Mouse (Mus musculus): ENCODE data around the gene Il1rl1.

Il1rl1 gene

DNA sequence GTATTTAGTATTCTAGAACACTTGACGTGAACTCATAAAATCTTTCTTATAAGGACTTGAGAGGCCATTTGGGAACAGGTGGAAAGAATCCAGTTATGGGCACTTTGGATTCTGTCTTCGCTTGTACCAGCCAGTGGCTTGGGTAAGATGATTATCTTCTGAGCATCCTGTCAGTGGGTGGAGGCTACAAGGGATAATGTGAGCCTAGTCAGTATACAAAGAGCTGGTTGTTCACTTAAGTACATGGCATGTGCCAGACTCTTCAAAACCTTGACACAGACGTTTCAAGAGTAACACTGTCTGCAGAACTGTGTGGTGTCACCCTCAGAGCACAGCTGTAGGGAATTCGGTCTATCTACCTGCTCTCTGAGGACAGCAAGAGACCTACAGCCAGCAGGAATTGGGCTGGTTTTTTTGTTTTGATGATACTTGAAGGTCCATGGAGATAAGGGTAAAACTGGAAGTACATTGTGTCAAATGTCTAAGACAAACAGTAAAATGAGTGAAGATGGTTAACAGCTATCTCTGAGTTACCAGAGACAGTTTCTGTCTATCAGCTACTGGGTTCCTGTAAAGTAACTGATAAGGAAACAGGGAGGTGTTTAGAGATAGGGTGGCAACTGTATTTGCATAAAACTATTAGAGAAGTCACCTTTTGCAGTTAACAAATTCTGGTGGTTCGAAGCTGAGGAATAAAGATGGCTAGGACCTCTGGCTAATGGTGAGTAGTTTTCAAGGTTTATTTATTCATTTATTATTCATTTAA is at the start of gene Il1rl1:
Gene Il1rl1, plus strand, starts transcription at position 661 of the 766 bp plus-strand sequence.
- DNase-seq: no peak

- DNase-seq: peak; percentile 36 to 40
Measured at GRCm38 (mm10) chr1:40380111-40380510, 49.3 kb upstream of the Il1rl1 start.

DNA sequence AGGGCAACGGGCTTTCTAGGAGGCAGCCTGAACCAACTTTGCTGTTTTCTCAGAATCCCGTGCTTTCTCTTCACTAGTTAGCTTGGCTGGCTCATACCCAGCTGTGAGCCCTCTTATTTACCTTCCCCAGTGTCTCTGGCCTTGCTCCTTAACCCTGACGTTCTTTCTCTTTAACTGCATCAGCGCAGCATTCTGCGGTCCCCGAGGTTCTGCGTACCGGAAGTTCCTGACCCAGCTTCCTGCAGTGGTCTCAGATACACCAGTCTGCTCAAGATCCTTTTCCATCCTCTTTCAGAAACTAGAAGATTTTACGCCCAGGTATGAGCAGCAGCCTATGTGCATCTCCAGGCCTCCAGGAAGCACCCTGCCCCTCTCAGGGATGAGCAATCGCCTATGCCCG is 48.4 kb upstream of the Il1rl1 start:
- DNase-seq: no peak

- no peak for DNase-seq
Measured at GRCm38 (mm10) chr1:40382841-40383240, 46.5 kb upstream of the Il1rl1 start.

DNA sequence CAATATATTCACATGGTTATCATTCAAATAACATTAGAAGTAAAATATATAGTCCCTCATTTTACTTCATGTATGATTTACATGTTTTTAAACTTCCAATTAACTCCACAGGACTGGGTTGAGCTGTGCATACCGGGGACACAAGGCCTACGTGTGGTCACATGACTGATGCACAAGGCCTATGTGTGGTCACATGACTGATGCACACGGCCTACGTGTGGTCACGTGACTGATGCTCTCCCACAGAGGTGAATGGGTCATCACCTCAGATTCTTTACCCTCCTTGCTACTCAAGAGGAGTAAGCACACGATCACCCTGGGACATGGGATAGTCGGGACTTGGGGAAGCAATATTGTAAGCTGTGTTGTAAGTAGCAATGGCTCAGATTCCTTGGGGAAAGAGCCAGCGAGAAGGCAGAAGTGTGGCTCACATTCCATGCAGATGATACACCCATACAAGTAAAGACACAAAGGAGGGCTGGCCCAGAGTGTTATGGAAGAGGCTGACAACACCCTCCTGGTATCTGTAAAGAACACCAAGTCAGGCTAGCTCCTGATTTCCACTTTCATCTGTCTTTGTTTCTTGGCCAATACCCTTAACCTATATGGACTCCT is 44.3 kb upstream of the Il1rl1 start:
- DNase-seq: no peak

DNA sequence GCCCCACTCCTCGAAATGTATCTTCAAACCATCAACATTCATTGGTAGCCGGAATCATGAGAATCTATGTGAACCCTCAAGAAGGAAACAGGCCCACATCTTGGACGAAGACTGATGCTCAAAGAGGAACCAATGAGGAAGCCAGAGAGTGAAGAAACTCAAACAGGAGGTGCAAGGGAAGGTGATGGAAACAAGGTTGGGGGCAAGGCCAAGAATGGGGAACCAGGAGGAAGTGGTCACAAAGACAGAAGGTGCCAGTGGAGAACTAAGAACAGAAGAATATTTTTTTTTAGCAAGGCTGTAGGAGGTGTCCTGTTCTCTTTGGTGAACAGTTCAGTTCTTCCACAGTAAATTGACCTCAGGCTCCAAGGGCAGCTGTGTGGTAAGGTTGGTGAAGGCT is 38.0 kb upstream of the Il1rl1 start:
- no peak for DNase-seq

- DNase-seq: no peak
Measured at GRCm38 (mm10) chr1:40392535-40392934, 36.8 kb upstream of the Il1rl1 start.

- DNase-seq: no peak
Measured at GRCm38 (mm10) chr1:40393214-40393613, 36.2 kb upstream of the Il1rl1 start.

DNA sequence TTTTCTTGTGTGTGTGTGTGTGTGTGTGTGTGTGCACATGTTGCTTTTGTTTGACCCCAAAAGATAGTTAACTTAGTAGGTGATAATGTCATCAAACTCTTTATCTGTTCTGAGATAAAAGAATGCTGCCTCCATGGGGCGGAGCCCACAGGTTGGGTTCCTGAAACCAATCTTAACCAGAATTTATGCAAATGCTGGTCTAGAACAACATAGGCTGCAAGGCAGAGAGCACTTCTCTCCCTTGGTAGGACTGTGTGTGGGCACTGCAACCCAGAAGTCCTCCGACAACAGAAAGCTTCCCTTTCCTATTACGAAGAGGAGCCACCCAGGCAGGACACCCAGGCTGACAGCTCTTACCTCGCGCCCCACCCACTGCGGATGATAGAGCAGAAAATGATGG is 29.7 kb upstream of the Il1rl1 start:
- DNase-seq: no peak

GRCm38 (mm10) chr1:40404682-40405081 is 24.7 kb upstream of the Il1rl1 start:
- DNase-seq: no peak

GRCm38 (mm10) chr1:40409882-40410281 is 19.5 kb upstream of the Il1rl1 start:
- no peak for DNase-seq

GRCm38 (mm10) chr1:40413039-40413438 is 16.3 kb upstream of the Il1rl1 start:
- no peak for DNase-seq

DNA sequence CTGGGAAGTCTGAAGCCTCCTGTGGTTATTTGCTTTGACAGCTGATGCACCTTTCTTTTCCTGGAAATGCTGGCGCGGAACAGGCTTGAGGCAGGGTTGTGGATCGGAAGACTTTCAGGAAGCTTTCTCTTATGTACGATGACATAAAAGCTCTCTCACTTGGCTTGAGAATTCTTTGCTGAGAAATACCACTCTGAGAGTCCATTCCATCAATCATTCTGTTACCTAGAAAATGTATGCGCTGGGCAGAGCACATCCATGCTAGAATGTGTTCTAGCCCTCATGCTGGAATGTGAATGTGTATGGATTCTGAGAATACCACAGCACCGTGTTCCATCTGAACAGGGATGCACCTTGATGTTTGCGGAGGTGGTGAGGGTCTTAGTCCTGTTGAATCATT is 15.1 kb upstream of the Il1rl1 start:
- no peak for DNase-seq

- no peak for DNase-seq
Measured at GRCm38 (mm10) chr1:40414863-40415656, 14.3 kb upstream of the Il1rl1 start.

DNA sequence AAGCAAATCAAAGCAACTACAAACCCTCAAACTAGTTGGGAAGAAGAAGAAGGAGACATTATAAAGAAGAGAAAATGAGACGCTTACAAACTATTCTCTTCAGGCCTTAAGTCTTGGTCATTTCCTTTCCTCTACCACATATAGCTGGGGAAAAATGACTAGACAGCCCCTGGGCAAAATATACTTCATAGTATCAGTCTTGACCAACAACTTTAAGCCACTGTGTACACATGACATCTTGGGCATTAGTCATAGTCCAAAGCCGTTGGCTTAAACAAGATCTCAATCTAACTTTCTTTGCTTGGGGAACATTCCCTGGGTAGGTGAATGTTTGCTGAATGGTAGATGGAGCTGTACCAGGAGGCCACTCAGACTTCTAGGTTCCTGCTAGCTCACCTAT is 12.3 kb upstream of the Il1rl1 start:
- no peak for DNase-seq

DNA sequence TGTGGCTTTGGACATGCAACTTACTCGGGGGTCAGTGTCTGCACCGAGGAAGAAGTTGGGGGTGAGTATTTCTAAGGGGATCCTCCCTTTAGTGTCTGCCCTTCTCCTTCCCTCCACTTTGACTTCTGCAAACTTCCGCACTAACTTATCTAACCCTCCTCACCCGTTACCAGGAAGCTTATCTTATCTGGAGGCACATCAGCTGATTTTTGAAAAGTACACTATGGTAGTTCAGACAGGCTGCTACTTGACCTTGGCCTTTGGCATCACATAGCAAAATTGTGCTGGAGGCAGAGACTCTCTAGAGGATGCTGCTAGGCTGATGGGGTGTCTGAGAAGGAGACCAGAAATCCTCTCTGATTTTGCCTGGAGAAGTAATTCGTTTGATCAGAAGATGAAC is 10.9 kb upstream of the Il1rl1 start:
- DNase-seq: no peak

GRCm38 (mm10) chr1:40423892-40424291 is 5.5 kb upstream of the Il1rl1 start:
- no peak for DNase-seq

GRCm38 (mm10) chr1:40427270-40427669 is 2.1 kb upstream of the Il1rl1 start:
- no peak for DNase-seq

DNA sequence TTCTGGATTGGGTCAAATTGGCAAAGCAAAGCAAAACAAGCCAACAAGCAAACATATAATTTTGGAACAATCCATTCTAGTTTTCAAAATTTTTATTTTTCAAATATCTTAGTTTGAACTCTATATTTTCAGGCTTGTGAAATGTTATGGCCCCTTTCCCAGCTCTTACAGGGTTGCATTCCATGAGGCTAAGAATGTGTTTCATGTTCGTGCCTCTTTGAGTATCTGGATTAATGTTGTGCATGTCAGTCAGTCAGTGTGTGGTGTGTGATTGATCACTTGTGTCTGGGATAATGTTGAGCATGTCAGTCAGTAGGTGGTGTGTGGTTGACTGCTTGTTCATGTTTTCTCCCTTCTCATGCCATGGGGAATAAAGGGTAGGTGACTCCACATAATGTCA is 1.5 kb upstream of the Il1rl1 start:
- no peak for DNase-seq

DNA sequence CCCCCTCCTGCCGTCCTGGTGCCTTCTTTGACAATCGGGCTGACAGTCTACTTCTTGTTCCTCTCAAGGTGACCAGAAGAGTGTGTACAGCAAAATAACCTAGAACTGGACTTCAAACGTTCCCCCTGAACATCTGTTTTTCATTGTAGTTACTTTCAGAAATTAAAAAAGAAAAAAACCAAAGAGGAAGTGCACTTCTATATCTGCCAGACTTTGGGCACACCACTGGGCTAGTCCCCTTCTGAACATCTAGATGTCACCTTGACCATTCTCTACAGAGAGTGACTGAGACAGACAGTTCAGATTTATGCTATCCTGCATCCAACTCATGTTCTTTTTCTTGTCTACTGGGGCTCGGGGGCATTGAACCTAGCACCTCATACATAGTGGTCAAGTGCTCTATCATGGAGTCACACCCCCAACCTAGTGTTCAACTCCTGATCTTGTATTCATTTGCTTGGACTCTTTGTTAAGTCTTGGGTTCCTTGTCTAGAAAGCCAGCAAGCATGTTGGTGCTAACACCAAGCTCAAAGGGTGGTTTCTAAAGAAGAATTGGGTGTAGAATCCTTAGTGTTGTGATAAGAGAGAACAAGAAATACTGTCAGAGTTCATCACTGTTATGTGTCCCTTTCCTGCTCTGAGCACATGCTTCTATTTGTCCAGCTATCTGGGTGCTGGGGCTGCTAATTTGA is 919 bp downstream of the Il1rl1 start:
- no peak for DNase-seq

DNA sequence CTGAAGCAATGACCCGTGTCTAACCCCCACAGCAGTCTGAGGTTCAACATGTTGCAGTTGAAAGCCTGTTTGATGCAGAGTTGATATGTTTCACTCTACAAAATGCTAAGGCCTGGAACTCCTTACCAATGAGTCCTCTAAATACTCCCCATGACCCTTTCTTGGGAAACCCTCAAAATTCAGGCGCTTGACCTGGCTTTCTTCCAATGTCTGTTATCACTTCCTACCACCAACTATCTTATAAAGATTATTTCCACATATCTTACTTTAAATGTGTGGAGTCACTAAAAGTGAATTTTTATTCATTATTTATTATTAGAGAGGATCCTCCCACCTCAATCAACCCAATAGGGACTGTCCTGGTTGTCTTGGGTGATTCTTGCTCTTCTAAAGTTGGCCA is 2.8 kb downstream of the Il1rl1 start:
- DNase-seq: no peak

GRCm38 (mm10) chr1:40435936-40436335 is 6.6 kb downstream of the Il1rl1 start:
- no peak for DNase-seq

- DNase-seq: no peak
Measured at GRCm38 (mm10) chr1:40437340-40437739, 8.0 kb downstream of the Il1rl1 start.

Measured in cerebellum, postnatal 36 days (tissue).